Mouse (Mus musculus): ENCODE data around the gene Ptcra. TPM values are rescaled to one million over a fixed set of nuclear protein-coding genes. Genes with fewer than 3 reads are reported as not detected.
"Not testable (repeated sequence)": the region's sequence is repeated elsewhere in the genome, so short reads cannot be mapped to it uniquely, and the experiment has no call there.

Gene Ptcra
- total RNA-seq (2014; fragmentation: Nextera tagmentation) (not detected in 2 replicates), total RNA-seq (2017) (not detected in 2 replicates)

DNA sequence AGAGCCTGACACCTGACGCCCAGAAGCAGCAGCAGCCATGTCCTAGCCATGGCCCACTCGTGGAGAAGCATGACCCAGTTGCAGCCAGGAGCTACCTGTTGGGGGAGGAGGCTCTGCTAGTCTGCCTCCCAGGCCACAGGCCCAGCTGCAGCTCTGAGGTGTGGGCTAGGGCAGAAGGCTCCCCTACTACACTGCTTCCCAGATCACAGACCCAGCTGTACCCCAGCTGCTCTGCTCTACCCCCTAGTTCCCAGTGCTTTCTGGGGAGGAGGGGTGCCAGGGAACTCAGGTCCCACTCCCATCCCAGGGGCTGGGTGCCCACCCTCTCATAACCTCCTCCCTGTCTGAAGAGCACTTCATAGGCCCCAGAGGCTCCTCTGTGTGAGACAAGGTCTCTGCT lies at the start of gene Ptcra:
Ptcra (minus strand) TSS at position 169 of the 400 bp plus-strand sequence.
- no peak for ATAC-seq (replicated peaks; ENCODE audit: low FRiP score, low TSS enrichment, poor library complexity, severe bottlenecking)

DNA sequence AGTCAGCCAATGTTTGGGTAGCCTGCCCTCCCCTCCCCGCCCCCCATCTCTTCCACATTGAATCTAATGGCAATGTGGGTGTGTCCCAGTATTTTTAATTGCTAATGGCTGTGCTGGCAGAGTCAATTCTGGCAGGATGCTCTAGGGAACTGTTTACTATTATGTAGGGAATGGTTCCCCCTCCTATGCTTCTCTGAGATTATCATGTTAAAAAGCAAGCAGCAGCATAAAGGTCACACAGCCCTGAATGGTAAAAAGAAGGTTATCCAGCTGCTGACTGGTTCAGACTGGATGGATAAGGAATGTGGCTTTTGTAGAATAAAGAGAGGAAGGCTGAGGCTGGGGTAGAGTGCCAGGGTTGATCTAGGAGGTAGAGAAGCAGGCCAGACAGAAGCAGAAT lies 48.9 kb upstream of the Ptcra start:
- no peak for ATAC-seq (replicated peaks; ENCODE audit: low FRiP score, low TSS enrichment, poor library complexity, severe bottlenecking)

DNA sequence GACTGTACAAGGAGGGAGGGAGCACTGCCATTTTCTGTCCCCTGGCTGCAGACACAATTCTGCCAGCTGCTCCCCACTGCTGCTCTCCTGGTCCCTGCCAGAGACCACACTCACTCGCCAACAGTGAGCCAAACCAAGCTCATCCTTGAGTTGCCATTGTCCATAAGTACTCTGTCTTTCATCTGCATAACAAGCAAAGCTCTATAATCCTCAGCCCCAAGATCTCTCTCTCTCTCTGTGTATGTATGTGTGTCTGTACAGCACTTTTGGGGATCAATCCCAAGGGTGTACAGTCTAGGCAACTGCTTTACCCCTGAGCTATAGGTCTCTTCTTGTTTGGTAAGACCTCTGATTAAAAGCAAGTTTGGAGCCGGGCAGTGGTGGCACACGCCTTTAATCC lies 47.2 kb upstream of the Ptcra start:
- ATAC-seq (replicated peaks; ENCODE audit: low FRiP score, low TSS enrichment, poor library complexity, severe bottlenecking): no peak

DNA sequence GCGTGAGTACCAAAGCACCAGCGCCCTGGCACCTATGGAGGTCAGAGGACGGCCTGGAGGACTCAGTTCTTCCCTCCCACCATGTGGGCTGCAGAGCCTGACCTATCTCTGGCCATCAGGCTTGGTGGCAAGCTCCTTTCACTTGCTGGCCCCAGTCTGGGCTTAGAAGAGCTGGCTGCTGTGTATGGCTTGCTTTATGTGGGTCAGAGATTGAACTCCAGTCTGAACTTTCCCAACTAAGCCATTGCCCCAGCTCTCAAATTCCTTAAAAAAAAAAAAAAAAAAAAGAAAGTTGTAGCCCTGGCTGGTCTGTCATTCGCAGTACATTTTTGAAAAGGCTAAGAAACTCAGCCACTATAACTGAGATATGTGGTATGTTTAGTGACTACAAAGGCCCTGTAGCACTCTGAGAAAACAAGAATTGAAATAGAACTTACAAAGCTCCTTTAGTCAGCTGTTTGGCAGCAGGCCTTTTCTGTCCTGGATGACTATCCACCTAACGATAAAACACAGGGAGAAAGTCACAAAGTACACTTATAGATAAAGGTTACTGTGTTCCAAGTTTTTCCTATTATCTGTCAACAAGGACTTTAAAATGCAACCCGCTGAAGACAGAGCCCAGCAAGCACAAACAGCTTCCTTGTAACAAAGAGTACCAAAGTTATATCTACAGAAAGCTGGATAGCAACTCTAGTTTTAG lies 45.8 kb upstream of the Ptcra start:
- no peak for ATAC-seq (replicated peaks; ENCODE audit: low FRiP score, low TSS enrichment, poor library complexity, severe bottlenecking)

DNA sequence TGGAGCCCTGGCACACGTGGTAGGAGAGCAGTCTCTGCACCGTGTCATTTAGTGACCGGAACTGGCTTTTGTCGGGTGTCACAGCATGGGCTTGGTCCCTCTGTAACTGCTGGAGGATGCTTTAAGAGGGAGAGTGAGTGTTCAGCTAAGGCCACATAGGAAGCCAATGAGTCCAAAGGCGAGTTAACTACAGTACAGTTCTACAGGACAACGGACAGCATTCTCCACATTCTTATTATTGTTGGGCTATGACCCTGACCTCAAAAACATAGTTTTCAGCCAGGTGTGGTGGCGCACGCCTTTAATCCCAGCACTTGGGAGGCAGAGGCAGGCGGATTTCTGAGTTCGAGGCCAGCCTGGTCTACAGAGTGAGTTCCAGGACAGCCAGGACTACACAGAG lies 44.9 kb upstream of the Ptcra start:
- ATAC-seq (replicated peaks; ENCODE audit: low FRiP score, low TSS enrichment, poor library complexity, severe bottlenecking): no peak

DNA sequence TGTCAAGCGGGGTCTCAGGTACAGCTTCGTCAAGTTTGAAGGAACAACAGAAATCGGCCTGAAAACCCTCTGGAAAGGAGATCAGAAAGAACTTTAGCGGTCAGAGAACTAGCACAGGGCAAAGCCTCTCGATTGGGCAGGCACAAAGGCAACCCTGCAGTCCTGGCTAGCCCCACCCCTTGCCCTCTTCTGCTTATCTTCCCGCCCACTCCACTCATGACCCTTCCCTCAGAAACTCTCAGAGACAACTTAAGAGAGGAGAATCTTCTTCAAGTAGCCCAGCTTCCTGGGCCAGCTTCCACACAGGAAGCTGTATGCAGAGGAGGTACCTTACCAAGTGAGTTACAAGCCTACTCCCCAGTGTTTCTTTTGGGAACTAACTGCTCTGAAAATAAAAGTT lies 38.2 kb upstream of the Ptcra start:
- ATAC-seq (replicated peaks; ENCODE audit: low FRiP score, low TSS enrichment, poor library complexity, severe bottlenecking): no peak

DNA sequence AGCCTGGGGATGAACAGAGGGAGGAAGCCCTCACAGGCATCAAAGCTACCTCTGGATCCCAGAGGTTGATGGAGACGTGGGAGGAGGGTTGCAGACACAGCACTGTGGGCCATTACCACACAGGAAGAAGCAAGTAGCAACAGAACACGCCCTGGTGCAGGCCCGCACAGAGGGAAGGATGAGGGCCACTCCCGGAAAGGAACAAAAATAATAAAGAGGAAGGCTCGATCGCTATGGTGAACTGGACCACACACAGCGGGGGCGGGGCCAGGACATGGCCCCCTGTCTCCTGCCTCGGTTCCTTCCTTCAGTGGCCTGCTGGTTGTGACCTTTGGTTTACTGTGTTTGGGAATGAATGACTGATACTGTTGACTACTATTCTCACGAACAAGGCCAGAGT lies 36.2 kb upstream of the Ptcra start:
- ATAC-seq (replicated peaks; ENCODE audit: low FRiP score, low TSS enrichment, poor library complexity, severe bottlenecking): no peak

DNA sequence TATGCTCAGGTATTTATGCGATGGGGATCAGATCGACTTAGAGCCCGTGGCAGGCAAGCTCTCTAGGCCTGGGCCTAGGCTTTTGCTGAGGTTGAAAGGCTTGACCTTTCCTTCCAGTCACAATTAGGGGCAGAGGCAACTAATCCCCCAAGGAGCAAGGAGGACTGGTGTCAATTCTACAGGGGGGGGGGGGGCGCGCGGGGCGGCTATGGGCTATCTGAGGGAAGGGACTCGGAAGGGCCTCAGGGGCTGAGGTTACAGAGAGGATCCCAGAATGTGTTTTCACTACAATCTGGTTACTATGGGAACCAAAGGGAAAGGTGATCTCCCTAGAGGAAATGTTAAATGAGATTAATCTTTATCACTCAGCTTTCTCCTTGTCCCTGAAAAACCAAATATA lies 33.9 kb upstream of the Ptcra start:
- ATAC-seq (replicated peaks; ENCODE audit: low FRiP score, low TSS enrichment, poor library complexity, severe bottlenecking): no peak

DNA sequence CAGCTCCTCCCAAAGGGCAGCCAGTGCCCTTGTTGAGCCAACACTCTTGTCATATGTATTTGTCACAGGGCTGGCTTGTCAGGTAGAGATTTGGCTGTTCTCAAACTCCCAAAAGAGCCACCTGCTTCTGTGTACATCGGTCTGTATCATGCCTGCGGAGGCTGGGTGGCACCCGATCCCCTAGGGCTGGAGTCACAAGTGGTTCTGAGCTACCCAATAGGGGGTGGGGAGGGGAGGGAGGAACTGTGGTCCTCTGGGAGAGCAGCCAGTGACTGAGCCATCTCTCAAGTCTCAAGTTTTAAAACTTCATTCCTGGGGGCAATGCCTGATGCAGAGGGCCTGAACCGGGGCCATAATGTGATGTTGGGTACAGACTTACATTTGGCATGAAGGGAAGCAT lies 33.2 kb upstream of the Ptcra start:
- no peak for ATAC-seq (replicated peaks; ENCODE audit: low FRiP score, low TSS enrichment, poor library complexity, severe bottlenecking)

DNA sequence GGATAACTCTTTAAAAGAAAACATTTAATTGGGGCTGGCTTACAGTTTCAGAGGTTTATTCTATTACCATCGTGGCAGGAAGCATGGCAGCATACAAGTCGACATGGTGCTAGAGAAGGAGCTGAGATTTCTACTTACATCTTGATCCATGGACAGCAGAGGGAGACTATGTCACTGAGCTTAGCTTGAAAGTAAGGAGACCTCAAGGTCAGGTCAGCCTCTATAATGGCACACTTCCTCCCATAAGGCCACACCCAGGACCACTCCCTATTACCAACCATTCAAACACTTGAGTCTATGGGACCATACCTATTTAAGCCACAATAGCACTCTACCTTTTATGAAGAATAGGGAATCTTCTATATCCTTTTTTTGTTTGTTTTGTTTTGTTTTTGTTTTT lies 29.5 kb upstream of the Ptcra start:
- ATAC-seq (replicated peaks; ENCODE audit: low FRiP score, low TSS enrichment, poor library complexity, severe bottlenecking): no peak

DNA sequence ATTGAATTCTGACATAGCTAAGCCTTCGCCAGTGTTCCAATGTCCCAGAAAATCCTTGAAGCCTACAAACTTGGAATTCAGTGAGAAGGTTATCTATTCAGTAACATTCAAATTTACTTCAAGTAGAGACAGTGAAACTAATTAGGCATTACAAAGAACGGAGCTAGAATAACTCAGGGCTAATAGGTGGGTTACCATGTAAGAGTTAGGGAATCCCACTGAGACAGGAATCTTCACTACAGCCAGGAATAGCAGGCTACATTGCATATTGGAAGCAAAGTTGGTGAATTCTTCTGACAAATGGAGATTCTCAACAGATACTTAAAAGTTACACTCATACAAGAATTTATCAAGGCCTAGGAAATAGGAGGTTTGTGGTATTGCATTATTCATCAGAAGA lies 24.5 kb upstream of the Ptcra start:
- not testable (repeated sequence) for ATAC-seq (replicated peaks; ENCODE audit: low FRiP score, low TSS enrichment, poor library complexity, severe bottlenecking)

DNA sequence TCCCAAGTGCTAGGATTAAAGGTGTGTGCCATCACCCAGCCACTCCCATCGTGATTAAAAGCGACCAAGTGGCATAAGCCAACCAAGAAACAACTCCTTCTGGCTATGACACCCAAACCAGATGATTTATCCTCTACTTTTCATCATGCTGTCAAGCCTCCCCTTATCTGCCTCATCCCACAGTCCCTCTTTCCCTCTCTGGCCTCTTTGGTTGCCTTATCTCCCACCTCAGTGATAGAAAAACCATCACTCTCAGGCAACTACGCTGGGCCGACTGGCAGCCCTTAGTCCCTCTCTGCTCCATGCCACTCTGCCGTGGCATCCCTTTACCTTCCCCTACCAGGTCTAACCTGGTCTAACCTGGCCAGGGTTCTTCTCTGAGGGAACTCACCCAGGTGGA lies 23.4 kb upstream of the Ptcra start:
- peak; percentile 25; the same call in 1 of the 2 replicates for ATAC-seq (replicated peaks; ENCODE audit: low FRiP score, low TSS enrichment, poor library complexity, severe bottlenecking)

DNA sequence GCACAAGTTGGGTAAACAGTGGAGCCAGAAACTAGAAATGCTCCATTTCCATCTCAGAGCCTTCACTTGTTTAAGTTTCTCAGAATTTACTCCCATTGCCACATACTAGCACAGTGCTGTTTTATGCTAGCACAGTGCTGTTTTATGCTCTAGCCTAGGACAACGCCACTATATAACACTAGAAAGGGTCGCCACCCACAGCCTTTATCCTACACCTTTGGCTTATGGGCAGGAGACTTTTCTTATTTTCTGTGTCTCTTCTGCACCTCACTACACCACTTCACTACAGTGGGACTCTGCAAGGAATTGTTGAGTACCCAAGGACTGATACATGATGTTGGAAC lies 19.7 kb upstream of the Ptcra start:
- peak; percentile 33; the same call in 1 of the 2 replicates for ATAC-seq (replicated peaks; ENCODE audit: low FRiP score, low TSS enrichment, poor library complexity, severe bottlenecking)

DNA sequence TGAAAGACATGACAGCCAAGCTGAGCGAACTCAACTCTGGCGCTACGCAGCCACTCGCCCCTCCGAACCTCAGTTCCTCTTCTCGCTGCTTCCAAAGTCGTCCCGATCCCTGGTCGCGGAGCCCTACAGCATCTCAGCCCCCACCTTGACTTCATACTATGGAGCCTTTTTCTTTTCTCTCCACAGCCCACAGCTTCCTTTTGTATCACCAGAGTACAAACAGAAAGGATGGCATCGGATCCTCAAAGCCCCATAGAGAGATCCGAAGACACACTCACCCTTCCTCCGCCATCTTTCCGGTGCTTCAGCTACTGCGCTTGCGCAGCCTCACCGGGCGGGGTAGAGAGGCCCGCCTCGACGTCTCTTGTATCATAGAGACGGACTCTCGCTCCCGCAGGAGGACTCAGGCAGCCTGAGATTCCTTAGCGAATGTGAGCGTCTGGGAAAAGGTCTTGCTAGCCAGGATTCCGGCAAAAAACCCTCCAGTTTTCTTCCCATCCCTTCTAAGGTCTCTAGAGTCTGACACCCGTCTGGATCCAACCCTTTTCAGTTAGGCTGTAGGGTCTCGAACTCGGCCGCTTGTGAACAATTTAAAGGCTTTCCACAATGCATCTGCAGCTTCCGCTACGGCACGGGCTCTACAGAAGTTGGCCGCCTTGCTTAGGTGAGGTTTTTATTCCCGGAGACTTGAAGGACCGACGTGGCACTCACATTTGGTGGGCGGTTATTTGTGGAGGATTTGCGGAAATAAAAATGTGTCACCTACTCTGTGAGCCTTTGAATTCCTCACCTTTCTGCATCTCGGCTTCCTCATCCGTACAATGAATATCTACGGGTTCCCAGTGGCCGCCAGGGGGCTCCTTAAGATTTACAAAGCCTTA lies 19.1 kb upstream of the Ptcra start, which contains the start of gene Rpl7l1:
Rpl7l1 (minus strand) TSS at position 332 of the 881 bp plus-strand sequence.
- peak; percentile 91 for ATAC-seq (replicated peaks; ENCODE audit: low FRiP score, low TSS enrichment, poor library complexity, severe bottlenecking)

DNA sequence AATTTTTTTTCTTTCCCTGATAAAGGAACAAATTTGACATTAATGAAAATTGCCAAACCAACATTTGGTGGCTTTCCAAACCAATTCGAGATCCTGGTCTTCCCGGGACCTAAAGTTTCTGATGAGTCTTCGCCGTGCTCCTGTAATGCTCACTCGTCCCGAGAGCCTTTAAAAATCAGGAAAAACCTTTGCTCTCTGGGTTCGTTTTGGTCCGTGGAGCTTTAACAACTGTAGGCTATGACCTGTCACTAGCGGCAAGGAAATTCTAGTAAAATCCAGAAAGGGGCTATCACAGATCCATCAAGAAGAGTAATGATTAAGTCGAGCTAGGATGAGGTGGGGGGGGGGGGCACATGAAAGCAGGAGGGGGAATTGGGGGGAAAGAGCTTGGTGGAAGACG lies 18.4 kb upstream of the Ptcra start:
- no peak for ATAC-seq (replicated peaks; ENCODE audit: low FRiP score, low TSS enrichment, poor library complexity, severe bottlenecking)

DNA sequence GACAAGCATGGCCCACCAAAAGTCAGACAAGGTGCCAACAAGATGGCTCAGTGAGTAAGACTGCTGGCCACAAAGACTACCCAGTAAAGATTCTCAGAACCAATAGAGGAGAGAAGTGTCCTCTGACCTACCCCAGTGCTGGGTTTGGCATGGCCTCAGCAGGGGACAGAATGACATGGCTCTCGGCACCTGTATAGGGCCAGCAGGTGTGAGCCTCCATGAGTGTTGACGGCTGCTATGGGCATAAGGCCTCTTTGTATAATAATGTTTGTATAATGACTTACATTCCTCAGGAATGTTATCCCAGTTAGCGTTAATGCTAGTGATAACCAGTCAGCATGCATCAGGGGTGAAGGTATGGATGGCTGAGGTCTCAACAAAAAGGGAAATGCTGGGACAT lies 12.6 kb upstream of the Ptcra start:
- ATAC-seq (replicated peaks; ENCODE audit: low FRiP score, low TSS enrichment, poor library complexity, severe bottlenecking): no peak

DNA sequence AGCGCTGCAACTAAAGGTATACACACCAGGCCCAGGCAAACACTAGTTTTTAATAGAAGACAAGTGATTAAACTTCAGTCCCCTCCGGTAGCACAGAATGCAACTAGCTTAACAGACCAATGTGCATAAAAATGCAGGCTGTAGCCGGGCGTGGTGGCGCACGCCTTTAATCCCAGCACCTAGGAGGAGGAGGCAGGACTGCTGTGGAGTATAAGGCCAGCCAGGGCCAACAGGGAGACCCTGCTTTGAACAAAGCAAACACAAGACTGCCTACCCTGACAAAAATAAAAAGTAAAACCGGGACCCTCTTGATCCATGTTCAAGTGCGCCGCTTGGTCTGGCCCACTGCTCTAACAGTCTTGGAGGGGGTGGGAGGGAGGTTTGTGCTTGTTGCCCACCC lies 11.6 kb upstream of the Ptcra start:
- ATAC-seq (replicated peaks; ENCODE audit: low FRiP score, low TSS enrichment, poor library complexity, severe bottlenecking): no peak

DNA sequence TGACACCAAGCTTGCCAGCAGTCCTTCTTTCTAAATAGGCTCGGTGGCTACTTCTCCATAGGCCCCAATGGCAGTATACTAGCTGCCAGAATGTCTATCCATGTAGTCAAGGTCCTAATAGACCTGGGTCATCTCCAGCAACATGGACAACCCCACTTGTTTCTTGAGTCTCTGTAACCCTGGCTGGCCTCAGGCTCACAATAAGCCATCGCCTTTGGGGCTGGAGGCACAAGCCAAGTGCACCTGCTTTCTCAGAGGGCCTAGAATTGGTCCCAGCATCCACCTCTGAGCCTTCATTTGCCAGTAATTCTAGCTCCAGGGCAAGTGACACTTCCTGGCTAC lies 10.6 kb upstream of the Ptcra start:
- no peak for ATAC-seq (replicated peaks; ENCODE audit: low FRiP score, low TSS enrichment, poor library complexity, severe bottlenecking)

DNA sequence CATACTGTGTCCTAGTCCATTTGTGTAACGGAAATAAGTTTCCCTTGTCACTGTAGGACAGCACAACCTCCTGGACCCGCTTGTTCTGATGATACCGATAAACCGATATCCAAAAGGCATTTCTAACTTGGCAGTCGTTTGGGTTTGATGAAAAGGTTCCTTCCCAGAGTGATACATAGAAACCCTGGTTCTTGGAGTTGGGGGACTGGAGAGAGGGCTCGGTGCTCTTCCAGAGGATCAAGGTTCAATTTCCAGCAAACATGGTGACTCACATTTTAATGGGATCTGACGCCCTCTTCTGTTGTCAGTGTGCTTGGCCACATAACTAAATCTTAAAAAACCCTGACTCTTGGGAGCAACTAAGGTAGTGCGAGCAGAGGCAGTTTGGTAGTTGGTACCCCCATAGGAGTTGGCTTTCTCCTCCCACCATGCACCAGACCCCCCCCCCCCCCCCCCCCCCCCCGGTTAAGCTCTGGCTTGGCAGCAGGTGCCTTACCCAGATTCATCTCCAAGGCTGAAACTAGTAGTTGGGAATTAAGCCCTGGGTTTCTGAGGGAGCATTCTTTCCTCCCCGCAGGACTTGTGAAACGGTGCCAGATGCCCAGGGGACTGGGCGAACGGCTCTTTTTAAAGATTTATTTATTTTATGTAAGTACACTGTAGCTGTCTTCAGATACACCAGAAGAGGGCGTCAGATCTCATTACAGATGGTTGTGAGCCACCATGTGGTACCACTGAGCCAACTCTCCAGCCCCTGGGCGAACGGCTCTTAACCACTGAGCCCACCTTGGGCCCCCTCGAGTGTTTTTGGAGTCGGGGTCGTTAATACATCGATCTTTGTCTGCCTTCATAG lies 10.0 kb upstream of the Ptcra start:
- ATAC-seq (replicated peaks; ENCODE audit: low FRiP score, low TSS enrichment, poor library complexity, severe bottlenecking): 0 out of 2 replicates have a peak, but pooled peaks have one; percentile 4

Data from megakaryocyte-erythroid progenitor cell, adult 5-6 weeks (primary cell).